Mouse (Mus musculus): ENCODE data around the gene 2610042L04Rik. TPM values are rescaled to one million over a fixed set of nuclear protein-coding genes. Genes with fewer than 3 reads are reported as not detected.
"Not testable (repeated sequence)": the region's sequence is repeated elsewhere in the genome, so short reads cannot be mapped to it uniquely, and the experiment has no call there.

2610042L04Rik gene
- polyA plus RNA-seq (2016; fragmentation: Nextera tagmentation; extraction: Ambion mirVana) = not detected in 2 replicates

- not testable (repeated sequence) for H3K27me3 ChIP-seq (replicated peaks); H3K9ac ChIP-seq; H3K4me1 ChIP-seq; H3K27ac ChIP-seq; H3K9me3 ChIP-seq (replicated peaks); H3K36me3 ChIP-seq; ATAC-seq
- WGBS (ENCODE audit: insufficient replicate concordance) = 3% methylated on average over 16 of the region's 48 CpGs
- Histone ChIP-seq H3K4me3 (peak within 1 kb of the TSS; percentile 5; the same call in 1 of the 2 replicates), H3K4me2 (peak within 1 kb of the TSS; percentile 44)
These were observed at the start of gene 2610042L04Rik for GRCm38 (mm10) chr14:4334476-4335080. TSS of gene 2610042L04Rik (plus strand) at chr14:4334763.

GRCm38 (mm10) chr14:4316983-4317382, 17.6 kb upstream of the 2610042L04Rik start, which contains the start of gene Gm3149:
TSS of gene Gm3149 (plus strand) at chr14:4317283.
- H3K36me3 ChIP-seq; H3K4me3 ChIP-seq; H3K9ac ChIP-seq; H3K27ac ChIP-seq; H3K4me2 ChIP-seq; H3K9me3 ChIP-seq (replicated peaks); H3K27me3 ChIP-seq (replicated peaks); H3K4me1 ChIP-seq; ATAC-seq: not testable (repeated sequence)
- no CpG with 5 or more reads among the region's 1 CpGs for WGBS (ENCODE audit: insufficient replicate concordance)

GRCm38 (mm10) chr14:4335506-4335905, 943 bp downstream of the 2610042L04Rik start:
- not testable (repeated sequence) for H3K4me1 ChIP-seq; H3K27ac ChIP-seq; H3K4me3 ChIP-seq; H3K9me3 ChIP-seq (replicated peaks); H3K4me2 ChIP-seq; ATAC-seq; H3K36me3 ChIP-seq; H3K9ac ChIP-seq; H3K27me3 ChIP-seq (replicated peaks)
- WGBS (ENCODE audit: insufficient replicate concordance) = 11% methylated on average over 8 of the region's 8 CpGs

- not testable (repeated sequence) for H3K4me1 ChIP-seq; H3K9ac ChIP-seq; H3K27ac ChIP-seq; H3K4me2 ChIP-seq; H3K4me3 ChIP-seq; H3K9me3 ChIP-seq (replicated peaks); H3K27me3 ChIP-seq (replicated peaks); ATAC-seq; H3K36me3 ChIP-seq
- WGBS (ENCODE audit: insufficient replicate concordance) = 69% methylated on average over 3 of the region's 3 CpGs
These were observed 34.4 kb downstream of the 2610042L04Rik start for GRCm38 (mm10) chr14:4368991-4369390.

GRCm38 (mm10) chr14:4369691-4370090, 35.1 kb downstream of the 2610042L04Rik start:
- not testable (repeated sequence) for ATAC-seq; H3K9ac ChIP-seq; H3K9me3 ChIP-seq (replicated peaks); H3K4me2 ChIP-seq; H3K27ac ChIP-seq; H3K4me1 ChIP-seq; H3K27me3 ChIP-seq (replicated peaks); H3K4me3 ChIP-seq; H3K36me3 ChIP-seq
- 63% methylated on average over 3 of the region's 3 CpGs for WGBS (ENCODE audit: insufficient replicate concordance)

- not testable (repeated sequence) for H3K4me1 ChIP-seq; H3K36me3 ChIP-seq; H3K4me2 ChIP-seq; ATAC-seq; H3K27ac ChIP-seq; H3K4me3 ChIP-seq; H3K9ac ChIP-seq; H3K9me3 ChIP-seq (replicated peaks); H3K27me3 ChIP-seq (replicated peaks)
These were observed 43.3 kb downstream of the 2610042L04Rik start for GRCm38 (mm10) chr14:4377871-4378270.

GRCm38 (mm10) chr14:4385606-4386005, 51.0 kb downstream of the 2610042L04Rik start:
- not testable (repeated sequence) for H3K27ac ChIP-seq; H3K36me3 ChIP-seq; ATAC-seq; H3K27me3 ChIP-seq (replicated peaks); H3K9me3 ChIP-seq (replicated peaks); H3K4me1 ChIP-seq; H3K4me3 ChIP-seq; H3K4me2 ChIP-seq; H3K9ac ChIP-seq

GRCm38 (mm10) chr14:4392841-4393530, 58.4 kb downstream of the 2610042L04Rik start:
- H3K36me3 ChIP-seq; H3K9me3 ChIP-seq (replicated peaks); H3K4me3 ChIP-seq; ATAC-seq; H3K27me3 ChIP-seq (replicated peaks); H3K4me2 ChIP-seq; H3K27ac ChIP-seq; H3K4me1 ChIP-seq; H3K9ac ChIP-seq: not testable (repeated sequence)
- WGBS (ENCODE audit: insufficient replicate concordance) = 63% methylated on average over 4 of the region's 6 CpGs

- not testable (repeated sequence) for H3K27me3 ChIP-seq (replicated peaks); H3K9me3 ChIP-seq (replicated peaks); H3K4me1 ChIP-seq; H3K36me3 ChIP-seq; H3K4me3 ChIP-seq; H3K27ac ChIP-seq; H3K4me2 ChIP-seq; H3K9ac ChIP-seq; ATAC-seq
- 58% methylated on average over 3 of the region's 3 CpGs for WGBS (ENCODE audit: insufficient replicate concordance)
These were observed 62.7 kb downstream of the 2610042L04Rik start, which contains the start of gene Gm3159 for GRCm38 (mm10) chr14:4397226-4397625. TSS of gene Gm3159 (plus strand) at chr14:4397526.

- H3K4me2 ChIP-seq; H3K4me3 ChIP-seq; H3K27me3 ChIP-seq (replicated peaks); H3K9ac ChIP-seq; H3K36me3 ChIP-seq; H3K9me3 ChIP-seq (replicated peaks); H3K4me1 ChIP-seq; H3K27ac ChIP-seq; ATAC-seq: not testable (repeated sequence)
These were observed 64.1 kb downstream of the 2610042L04Rik start for GRCm38 (mm10) chr14:4398624-4399023.

GRCm38 (mm10) chr14:4400115-4400789, 65.7 kb downstream of the 2610042L04Rik start:
- not testable (repeated sequence) for H3K4me3 ChIP-seq; H3K36me3 ChIP-seq; H3K4me2 ChIP-seq; H3K27ac ChIP-seq; ATAC-seq; H3K4me1 ChIP-seq; H3K9me3 ChIP-seq (replicated peaks); H3K27me3 ChIP-seq (replicated peaks); H3K9ac ChIP-seq
- WGBS (ENCODE audit: insufficient replicate concordance) = 65% methylated on average over 5 of the region's 5 CpGs

GRCm38 (mm10) chr14:4401245-4401644, 66.7 kb downstream of the 2610042L04Rik start:
- not testable (repeated sequence) for H3K27ac ChIP-seq; ATAC-seq; H3K9me3 ChIP-seq (replicated peaks); H3K27me3 ChIP-seq (replicated peaks); H3K36me3 ChIP-seq; H3K4me2 ChIP-seq; H3K9ac ChIP-seq; H3K4me3 ChIP-seq; H3K4me1 ChIP-seq
- WGBS (ENCODE audit: insufficient replicate concordance) = 50% methylated on average over 5 of the region's 5 CpGs
